Mouse (Mus musculus): ENCODE measurements around the gene Cul9. TPM values are rescaled to one million over a fixed set of nuclear protein-coding genes. Genes with fewer than 3 reads are reported as not detected.
A peak's percentile ranks its signal among the peaks of the same experiment; 100 is the strongest.
"Not testable (repeated sequence)": the region's sequence is repeated elsewhere in the genome, so short reads cannot be mapped to it uniquely, and the experiment has no call there.

Cul9 gene
- polyA plus RNA-seq, 1 experiment, result 5.8 TPM

- Histone ChIP-seq H3K27ac (ENCODE audit: insufficient read depth, low read depth, low read length) (peak overlapping the region; percentile 13; the same call in 1 of the 2 replicates), H3K27me3 (ENCODE audit: control insufficient read depth, insufficient read depth, low read length) (no peaks in the 10 kb centered on the region), H3K4me1 (ENCODE audit: control insufficient read depth, insufficient read depth, insufficient read length, low read length) (peaks cover 2% of the 10 kb centered on the region; the same call in 1 of the 2 replicates), H3K36me3 (ENCODE audit: control insufficient read depth, insufficient read depth, low read length) (no peaks in the 10 kb centered on the region), H3K4me3 (ENCODE audit: low read depth, low read length) (no peak overlapping the region)
- WGBS, result 43% methylated on average over 6 of the region's 6 CpGs
- TF ChIP-seq CTCF (IDR thresholded peaks at IDR 0.05; ENCODE audit: extremely low read depth, insufficient read length, insufficient replicate concordance, low read depth, low read length) (no peak), POLR2A (IDR thresholded peaks at IDR 0.05; ENCODE audit: low read depth, low read length) (no peak)
These were observed 13.0 kb upstream of the Cul9 start for GRCm38 (mm10) chr17:46559146-46559545.

GRCm38 (mm10) chr17:46558151-46558550 is 12.0 kb upstream of the Cul9 start:
- WGBS, result 87% methylated on average over 5 of the region's 5 CpGs
- TF ChIP-seq CTCF (IDR thresholded peaks at IDR 0.05; ENCODE audit: extremely low read depth, insufficient read length, insufficient replicate concordance, low read depth, low read length), result no peak
- Histone ChIP-seq H3K4me3 (ENCODE audit: low read depth, low read length) (no peak overlapping the region), H3K27me3 (ENCODE audit: control insufficient read depth, insufficient read depth, low read length) (no peaks in the 10 kb centered on the region), H3K27ac (ENCODE audit: insufficient read depth, low read depth, low read length) (peak overlapping the region; percentile 31; the same call in 1 of the 2 replicates), H3K4me1 (ENCODE audit: control insufficient read depth, insufficient read depth, insufficient read length, low read length) (peaks cover 9% of the 10 kb centered on the region), H3K36me3 (ENCODE audit: control insufficient read depth, insufficient read depth, low read length) (no peaks in the 10 kb centered on the region)

- H3K27me3 ChIP-seq (ENCODE audit: control insufficient read depth, insufficient read depth, low read length); H3K4me3 ChIP-seq (ENCODE audit: low read depth, low read length); H3K36me3 ChIP-seq (ENCODE audit: control insufficient read depth, insufficient read depth, low read length): not testable (repeated sequence)
- Histone ChIP-seq H3K4me1 (ENCODE audit: control insufficient read depth, insufficient read depth, insufficient read length, low read length) (peaks cover 11% of the 10 kb centered on the region), H3K27ac (ENCODE audit: insufficient read depth, low read depth, low read length) (peak overlapping the region; percentile 49)
These were observed 11.1 kb upstream of the Cul9 start for GRCm38 (mm10) chr17:46557321-46557720.

GRCm38 (mm10) chr17:46556584-46556945 is 10.4 kb upstream of the Cul9 start:
- Histone ChIP-seq H3K4me3 (ENCODE audit: low read depth, low read length) (peak overlapping the region; percentile 71), H3K27ac (ENCODE audit: insufficient read depth, low read depth, low read length) (peak overlapping the region; percentile 53), H3K27me3 (ENCODE audit: control insufficient read depth, insufficient read depth, low read length) (no peaks in the 10 kb centered on the region), H3K4me1 (ENCODE audit: control insufficient read depth, insufficient read depth, insufficient read length, low read length) (peaks cover 11% of the 10 kb centered on the region), H3K36me3 (ENCODE audit: control insufficient read depth, insufficient read depth, low read length) (peaks cover 7% of the 10 kb centered on the region)
- WGBS, result under 1% methylated on average over 11 of the region's 11 CpGs
- TF ChIP-seq POLR2A (IDR thresholded peaks at IDR 0.05; ENCODE audit: low read depth, low read length) (no peak), CTCF (IDR thresholded peaks at IDR 0.05; ENCODE audit: extremely low read depth, insufficient read length, insufficient replicate concordance, low read depth, low read length) (no peak)

DNA sequence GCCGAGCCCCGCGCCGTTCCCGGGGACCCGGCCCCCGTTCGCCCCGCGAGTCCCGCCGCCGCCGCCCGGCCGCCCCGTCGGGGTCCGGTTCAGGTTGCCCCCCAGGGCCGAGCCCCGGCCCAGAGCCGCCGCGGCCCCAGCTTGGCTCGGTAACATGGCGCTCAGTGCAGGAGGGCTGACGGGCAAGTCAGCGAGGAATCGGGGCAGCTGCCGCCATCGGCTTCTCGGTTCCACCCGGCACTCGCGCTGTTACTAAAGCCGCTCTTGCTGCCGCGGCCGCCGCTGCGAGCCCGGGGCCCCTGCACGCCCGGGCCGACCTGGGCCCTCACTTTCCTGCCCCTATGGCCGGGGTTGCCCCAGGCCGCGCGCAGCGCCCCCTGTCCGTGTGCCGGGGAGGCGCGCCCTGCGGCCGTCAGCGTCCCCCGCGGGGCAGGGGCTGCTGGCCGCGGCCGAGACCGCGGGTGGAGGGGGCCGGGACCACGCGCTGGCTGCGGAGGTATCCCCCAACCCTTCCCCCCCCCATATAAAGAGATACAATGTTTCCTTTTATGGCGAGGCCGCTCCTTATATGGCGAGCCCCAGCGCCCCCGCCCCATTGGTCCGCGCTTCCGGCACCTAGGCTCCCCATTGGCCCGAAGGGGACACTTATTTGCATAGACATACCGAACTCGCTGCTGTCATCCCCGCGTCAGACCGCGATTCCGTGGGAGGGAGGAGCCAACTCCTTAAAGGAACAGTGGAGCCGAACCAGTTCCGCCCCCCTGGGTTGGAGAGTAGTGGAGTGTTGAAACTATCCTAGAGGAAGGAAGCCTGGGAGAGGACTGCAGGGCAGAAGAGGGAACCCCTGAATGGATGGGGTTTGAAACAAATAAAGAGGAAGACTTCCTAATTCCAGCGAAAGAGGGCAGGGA is 9.7 kb upstream of the Cul9 start, which contains the start of gene Srf:
Srf (minus strand) TSS at position 503 of the 911 bp plus-strand sequence.
- H3K4me3 ChIP-seq (ENCODE audit: low read depth, low read length), result peak within 1 kb of the TSS; percentile 82
- peaks cover 13% of the 10 kb centered on the region for H3K36me3 ChIP-seq (ENCODE audit: control insufficient read depth, insufficient read depth, low read length)
- no peaks in the 10 kb centered on the region for H3K27me3 ChIP-seq (ENCODE audit: control insufficient read depth, insufficient read depth, low read length)
- under 1% methylated on average over 87 of the region's 87 CpGs for WGBS
- TF ChIP-seq POLR2A (IDR thresholded peaks at IDR 0.05; ENCODE audit: low read depth, low read length) (peak; percentile 14; the same call in 1 of the 2 replicates), CTCF (IDR thresholded peaks at IDR 0.05; ENCODE audit: extremely low read depth, insufficient read length, insufficient replicate concordance, low read depth, low read length) (peak; percentile 54; the same call in 1 of the 2 replicates)
- H3K27ac ChIP-seq (ENCODE audit: insufficient read depth, low read depth, low read length), result peak within 1 kb of the TSS; percentile 64
- peaks cover 11% of the 10 kb centered on the region for H3K4me1 ChIP-seq (ENCODE audit: control insufficient read depth, insufficient read depth, insufficient read length, low read length)

DNA sequence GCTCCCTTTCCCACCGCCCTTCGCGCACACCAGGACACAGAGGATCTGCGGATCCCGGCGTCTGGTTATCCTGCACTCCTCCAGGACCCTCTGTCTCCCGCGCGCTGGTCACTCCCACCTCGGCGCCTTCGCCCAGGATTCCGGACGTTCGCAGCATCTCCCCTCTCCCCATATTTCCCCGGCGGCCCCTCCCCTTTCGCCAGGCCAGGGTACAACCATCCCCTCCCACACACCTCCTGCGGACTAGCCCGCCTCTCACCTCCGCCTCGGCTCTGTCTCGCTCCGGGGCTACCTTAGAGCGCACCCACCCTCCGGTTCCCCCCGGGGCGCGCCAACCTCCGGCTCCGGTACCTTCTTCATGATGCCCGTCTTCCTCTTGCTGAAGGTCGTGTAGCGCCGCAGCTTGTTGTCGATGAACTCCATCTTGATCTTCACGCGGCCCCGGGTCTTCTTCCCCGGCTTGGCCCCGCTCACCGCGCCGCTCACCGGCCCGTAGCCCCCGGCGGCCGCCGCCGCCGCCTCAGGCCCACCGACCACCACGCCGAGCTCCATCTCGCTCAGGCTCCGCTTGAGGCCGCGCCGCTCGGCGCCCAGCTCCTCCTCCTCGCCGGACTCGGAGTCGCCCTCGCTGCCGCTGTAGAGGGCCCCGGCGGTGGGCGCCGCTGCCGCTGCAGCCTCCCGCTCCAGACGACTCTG is 8.9 kb upstream of the Cul9 start:
- TF ChIP-seq CTCF (IDR thresholded peaks at IDR 0.05; ENCODE audit: extremely low read depth, insufficient read length, insufficient replicate concordance, low read depth, low read length) (no peak), POLR2A (IDR thresholded peaks at IDR 0.05; ENCODE audit: low read depth, low read length) (no peak)
- peak overlapping the region; percentile 18; the same call in 1 of the 2 replicates for H3K27ac ChIP-seq (ENCODE audit: insufficient read depth, low read depth, low read length)
- H3K4me3 ChIP-seq (ENCODE audit: low read depth, low read length), result peak overlapping the region; percentile 82
- H3K27me3 ChIP-seq (ENCODE audit: control insufficient read depth, insufficient read depth, low read length), result no peaks in the 10 kb centered on the region
- peaks cover 11% of the 10 kb centered on the region for H3K4me1 ChIP-seq (ENCODE audit: control insufficient read depth, insufficient read depth, insufficient read length, low read length)
- H3K36me3 ChIP-seq (ENCODE audit: control insufficient read depth, insufficient read depth, low read length), result peaks cover 20% of the 10 kb centered on the region
- WGBS, result under 1% methylated on average over 74 of the region's 75 CpGs

DNA sequence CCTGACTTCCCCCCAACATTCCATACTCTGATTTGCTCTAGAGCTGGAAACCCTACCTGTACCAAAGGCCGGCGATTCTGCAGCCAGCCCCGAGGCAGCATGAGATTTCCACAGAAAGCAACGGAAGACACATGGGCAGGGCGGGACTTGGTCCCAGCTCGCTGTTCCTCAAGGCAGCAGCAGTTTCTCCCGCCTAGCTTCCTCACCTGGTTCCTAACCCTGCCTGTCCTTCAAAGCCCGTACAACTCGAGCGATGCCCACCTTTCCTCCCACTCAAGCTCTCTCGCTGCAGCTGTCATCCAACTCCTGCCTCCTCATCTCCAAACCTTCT is 8.4 kb upstream of the Cul9 start:
- H3K4me1 ChIP-seq (ENCODE audit: control insufficient read depth, insufficient read depth, insufficient read length, low read length), result peaks cover 11% of the 10 kb centered on the region

More for the DNA sequence above, 8.4 kb upstream of the Cul9 start:
- peaks cover 24% of the 10 kb centered on the region for H3K36me3 ChIP-seq (ENCODE audit: control insufficient read depth, insufficient read depth, low read length)
- TF ChIP-seq CTCF (IDR thresholded peaks at IDR 0.05; ENCODE audit: extremely low read depth, insufficient read length, insufficient replicate concordance, low read depth, low read length) (no peak), POLR2A (IDR thresholded peaks at IDR 0.05; ENCODE audit: low read depth, low read length) (no peak)
- no peaks in the 10 kb centered on the region for H3K27me3 ChIP-seq (ENCODE audit: control insufficient read depth, insufficient read depth, low read length)
- H3K27ac ChIP-seq (ENCODE audit: insufficient read depth, low read depth, low read length), result 0 out of 2 replicates have a peak overlapping the region, but pooled peaks have one; percentile 18
- H3K4me3 ChIP-seq (ENCODE audit: low read depth, low read length), result peak overlapping the region; percentile 82
- WGBS, result under 1% methylated on average over 11 of the region's 11 CpGs
